In genomic region chr6:15760750-15761149, GRCm38 (mm10) we compare ENCODE assay signal across 14 mouse cellular contexts.
"Had no signal": no experiment of that assay in that cellular context is flagged by ENCODE, and none has a peak within 500 bp of the region (broad histone marks: within the 10 kb centered on the region; RNA-seq: fewer than 3 reads in every experiment).

No protein-coding gene starts in this region.

- H3K27ac ChIP-seq: intestine, embryonic 15.5 days; limb, embryonic 15.5 days; liver, embryonic 12.5 days; midbrain, embryonic 10.5 days; neural tube, embryonic 15.5 days had no signal

- H3K4me2 ChIP-seq: intestine, embryonic 15.5 days; limb, embryonic 15.5 days; liver, embryonic 12.5 days; neural tube, embryonic 15.5 days had no signal

- H3K27me3 ChIP-seq: intestine, embryonic 15.5 days; limb, embryonic 15.5 days; liver, embryonic 12.5 days; neural tube, embryonic 15.5 days had no signal

- H3K4me3 ChIP-seq: intestine, embryonic 15.5 days; limb, embryonic 15.5 days; liver, embryonic 12.5 days; midbrain, embryonic 10.5 days; myocyte; neural tube, embryonic 15.5 days had no signal

- H3K9ac ChIP-seq: intestine, embryonic 15.5 days; limb, embryonic 15.5 days; liver, embryonic 12.5 days; neural tube, embryonic 15.5 days had no signal

- ATAC-seq: intestine, embryonic 15.5 days; liver, embryonic 12.5 days had no signal

- H3K4me1 ChIP-seq: intestine, embryonic 15.5 days; limb, embryonic 15.5 days; liver, embryonic 12.5 days; midbrain, embryonic 10.5 days; neural tube, embryonic 15.5 days had no signal

- H3K9me3 ChIP-seq: intestine, embryonic 15.5 days; limb, embryonic 15.5 days; liver, embryonic 12.5 days; midbrain, embryonic 10.5 days; neural tube, embryonic 15.5 days had no signal

- H3K36me3 ChIP-seq: intestine, embryonic 15.5 days; limb, embryonic 15.5 days; liver, embryonic 12.5 days; midbrain, embryonic 10.5 days; neural tube, embryonic 15.5 days had no signal

- DNase-seq: kidney, adult 2 months; kidney, postnatal 25 days; layer of hippocampus, postnatal 36 days; lung, postnatal 4 days; midbrain, embryonic 14.5 days; right cerebral cortex, adult 18-20 months; right cerebral cortex, postnatal 25 days; thymus, postnatal 4 days had no signal
